Mouse (Mus musculus) layer of hippocampus, adult 11-12 months (tissue): ENCODE measurements at regions not wholly inside any gene's neighbourhood (a gene's known extent, or its start where the extent isn't known, plus 50 kb on each side); places are given as distances from the start of the nearest gene placed in this dataset.

Experiments used
- DNase-seq: peaks from one replicate; pipeline ENCODE4 v3.0.0; 2022; ENCODE audit warnings: low spot score

DNA sequence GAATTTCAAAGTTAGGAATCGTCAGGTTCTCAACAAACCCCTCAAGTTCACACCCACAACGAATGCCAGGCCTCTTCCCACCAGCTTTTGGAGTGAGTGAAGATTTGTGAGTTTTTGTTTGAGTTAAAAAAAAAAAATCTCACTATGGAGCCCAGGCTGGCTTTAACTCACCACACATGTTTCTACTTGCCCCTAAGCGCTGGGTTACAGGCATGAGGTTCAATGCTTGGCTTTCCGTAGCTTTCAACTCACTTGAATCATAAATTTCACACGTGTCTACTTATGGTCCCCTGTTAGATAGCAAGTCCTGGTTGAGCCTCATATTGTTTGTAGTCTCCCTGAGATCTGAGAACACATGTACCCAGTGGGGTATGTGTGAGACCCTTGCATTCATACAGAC, 122.8 kb upstream of the Efna5 start:
- DNase-seq = no peak

- no peak for DNase-seq
Observed at GRCm38 (mm10) chr17:63002729-63003128, 121.6 kb upstream of the Efna5 start.

DNA sequence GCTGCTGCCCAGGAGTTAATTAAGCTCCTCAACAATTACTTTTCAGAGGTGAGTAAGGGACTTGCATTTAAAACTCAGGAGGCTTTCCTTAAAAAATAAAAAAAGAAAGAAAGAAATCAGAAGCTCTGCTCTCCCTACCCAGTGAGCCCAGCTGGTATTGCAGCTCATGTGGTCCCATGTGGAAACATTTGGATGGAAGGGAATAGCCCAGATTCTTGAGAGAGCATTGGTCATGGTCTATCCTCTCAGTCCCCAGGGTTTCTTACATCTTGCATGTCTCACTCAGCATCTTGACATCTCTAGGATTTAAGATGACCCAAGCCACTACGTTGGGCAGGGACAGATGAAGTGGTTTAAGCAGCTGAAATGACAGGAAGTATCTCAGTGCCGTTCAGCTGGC, 120.8 kb upstream of the Efna5 start:
- no peak for DNase-seq

DNA sequence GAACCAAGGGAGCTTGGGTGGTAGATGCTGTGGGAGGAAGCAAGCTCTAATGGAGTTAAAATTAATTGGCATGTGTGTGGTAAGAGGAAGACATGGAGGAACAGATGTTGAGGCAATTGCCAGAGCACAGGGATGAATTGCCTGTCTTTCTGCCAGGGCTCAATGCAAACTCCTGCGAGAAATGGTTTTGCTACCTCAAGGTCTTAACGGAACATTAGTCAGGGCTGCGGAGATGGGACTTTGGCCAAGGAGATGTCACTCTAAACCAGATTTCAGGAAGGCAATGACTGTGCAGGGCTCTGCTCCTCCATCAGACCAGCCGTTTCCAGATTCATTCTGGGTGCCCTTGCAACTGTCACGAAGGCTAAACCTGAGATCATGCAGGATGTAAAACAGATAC, 116.6 kb upstream of the Efna5 start:
- DNase-seq = no peak

- DNase-seq = no peak
Observed at GRCm38 (mm10) chr17:62995316-62995715, 114.2 kb upstream of the Efna5 start.

DNA sequence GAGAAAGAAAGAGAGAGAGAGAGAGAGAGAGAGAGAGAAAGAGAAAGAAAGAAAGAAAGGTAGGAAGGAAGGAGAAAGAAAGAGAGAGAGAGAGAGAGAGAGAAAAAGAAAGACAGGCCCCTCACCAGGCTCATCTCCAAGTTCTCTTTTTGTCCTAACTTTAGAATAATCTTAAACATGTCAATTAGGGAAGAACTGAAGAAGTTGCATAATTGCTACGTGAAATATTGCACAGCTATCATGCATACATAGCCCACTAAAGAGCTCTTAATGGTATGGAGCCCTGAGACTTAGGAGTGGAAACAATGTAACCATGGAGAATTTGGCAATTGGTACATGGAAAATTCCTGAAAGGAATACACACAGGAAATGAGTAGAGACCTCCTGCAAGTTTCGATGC, 111.9 kb upstream of the Efna5 start:
- no peak for DNase-seq

GRCm38 (mm10) chr17:62986304-62986703, 105.2 kb upstream of the Efna5 start:
- DNase-seq = no peak

DNA sequence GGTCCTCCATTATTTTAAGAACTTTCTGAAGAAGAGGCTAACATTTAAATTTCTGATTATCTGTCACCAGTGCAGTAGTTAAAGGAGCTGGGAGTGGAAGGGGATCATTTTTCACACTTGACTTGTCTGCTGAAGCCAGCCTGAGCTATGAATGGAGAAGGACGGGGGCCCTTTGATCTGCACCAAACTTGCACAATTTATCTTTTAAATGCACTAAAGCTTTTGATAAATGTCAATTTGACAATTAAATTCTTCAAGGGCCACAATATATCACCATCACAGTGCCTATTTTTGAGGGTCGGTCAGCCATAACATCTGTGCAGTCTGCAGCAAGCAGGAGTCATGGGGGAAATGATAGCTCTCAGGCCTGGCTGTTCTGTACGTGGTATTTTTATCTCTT, 99.2 kb upstream of the Efna5 start:
- DNase-seq = no peak

- no peak for DNase-seq
Observed at GRCm38 (mm10) chr17:62977561-62977960, 96.4 kb upstream of the Efna5 start.

DNA sequence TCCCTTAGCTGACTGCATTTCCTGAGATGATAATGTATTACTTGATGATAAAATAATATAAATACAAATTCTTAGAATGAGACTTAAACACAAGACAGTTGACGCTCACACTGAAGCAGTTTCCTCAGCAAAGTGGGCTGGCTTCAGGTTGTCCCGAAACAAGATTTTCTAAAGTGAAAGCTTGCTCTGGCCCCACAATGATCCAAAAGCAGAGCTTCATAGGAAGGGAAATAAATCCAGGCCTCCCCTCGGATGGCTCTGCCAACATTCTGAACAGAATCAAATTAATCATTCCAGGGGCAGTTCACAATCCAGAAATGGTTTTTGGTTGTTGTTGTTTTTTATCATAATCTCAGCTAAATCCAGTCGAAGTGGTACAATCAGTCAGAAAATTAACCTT, 96.0 kb upstream of the Efna5 start:
- no peak for DNase-seq

- DNase-seq = no peak
Observed at GRCm38 (mm10) chr17:62974627-62975279, 93.6 kb upstream of the Efna5 start.

DNA sequence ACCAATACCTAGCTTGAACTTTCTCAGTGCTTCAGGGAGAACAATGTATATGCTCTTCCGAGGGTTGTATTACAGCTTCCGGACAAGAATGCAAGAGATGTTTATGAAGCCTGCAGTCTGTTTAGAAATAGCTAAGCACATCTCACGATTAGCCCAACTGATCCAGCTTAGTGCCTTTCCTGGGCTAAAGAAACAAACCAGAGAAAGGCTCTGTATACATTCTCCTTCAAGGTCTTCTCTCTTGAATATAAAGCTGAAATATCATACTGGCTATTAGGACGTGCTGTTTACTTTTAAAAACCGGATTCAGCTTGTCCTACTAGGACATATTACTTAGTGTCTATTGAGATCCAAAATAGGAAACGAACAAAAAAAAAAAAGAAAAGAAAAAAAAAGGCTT, 87.9 kb upstream of the Efna5 start:
- no peak for DNase-seq

- no peak for DNase-seq
Observed at GRCm38 (mm10) chr17:62963824-62964223, 82.7 kb upstream of the Efna5 start.

- DNase-seq = no peak
Observed at GRCm38 (mm10) chr17:62962292-62962618, 81.1 kb upstream of the Efna5 start.

- DNase-seq = no peak
Observed at GRCm38 (mm10) chr17:62961596-62962291, 80.6 kb upstream of the Efna5 start.

GRCm38 (mm10) chr17:62959146-62959545, 78.0 kb upstream of the Efna5 start:
- DNase-seq = no peak

DNA sequence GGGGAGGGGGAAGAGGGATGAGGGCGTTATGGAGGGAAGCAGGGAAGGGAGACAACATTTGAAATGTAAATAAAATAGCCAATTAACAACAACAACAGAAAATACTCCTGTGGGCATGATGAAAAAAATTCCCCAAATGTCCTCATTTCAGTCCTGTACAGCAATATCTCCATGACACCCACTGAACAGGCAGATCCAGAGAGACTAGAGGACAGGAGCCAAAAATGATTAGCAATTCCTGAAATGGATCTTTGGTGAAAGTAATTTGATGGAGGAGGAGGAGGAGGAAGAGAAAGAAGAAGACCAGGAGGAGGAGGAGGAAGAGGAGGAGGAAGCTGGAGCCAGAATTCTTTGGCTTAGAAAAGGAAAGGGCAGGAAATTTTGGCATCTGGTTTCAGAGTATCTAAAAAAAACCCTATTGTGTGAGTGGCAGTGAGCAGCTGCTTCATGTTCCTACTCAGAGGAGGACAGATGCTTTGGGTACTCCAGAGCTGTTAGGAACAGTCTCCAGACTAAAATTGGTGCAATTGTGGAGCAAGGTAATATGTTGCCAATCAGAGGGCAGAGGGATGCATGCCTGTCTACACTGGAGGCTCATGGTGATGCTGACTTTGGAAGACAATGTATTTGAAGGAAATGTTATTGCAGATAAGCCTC, 66.5 kb upstream of the Efna5 start:
- peak; percentile 43 for DNase-seq

DNA sequence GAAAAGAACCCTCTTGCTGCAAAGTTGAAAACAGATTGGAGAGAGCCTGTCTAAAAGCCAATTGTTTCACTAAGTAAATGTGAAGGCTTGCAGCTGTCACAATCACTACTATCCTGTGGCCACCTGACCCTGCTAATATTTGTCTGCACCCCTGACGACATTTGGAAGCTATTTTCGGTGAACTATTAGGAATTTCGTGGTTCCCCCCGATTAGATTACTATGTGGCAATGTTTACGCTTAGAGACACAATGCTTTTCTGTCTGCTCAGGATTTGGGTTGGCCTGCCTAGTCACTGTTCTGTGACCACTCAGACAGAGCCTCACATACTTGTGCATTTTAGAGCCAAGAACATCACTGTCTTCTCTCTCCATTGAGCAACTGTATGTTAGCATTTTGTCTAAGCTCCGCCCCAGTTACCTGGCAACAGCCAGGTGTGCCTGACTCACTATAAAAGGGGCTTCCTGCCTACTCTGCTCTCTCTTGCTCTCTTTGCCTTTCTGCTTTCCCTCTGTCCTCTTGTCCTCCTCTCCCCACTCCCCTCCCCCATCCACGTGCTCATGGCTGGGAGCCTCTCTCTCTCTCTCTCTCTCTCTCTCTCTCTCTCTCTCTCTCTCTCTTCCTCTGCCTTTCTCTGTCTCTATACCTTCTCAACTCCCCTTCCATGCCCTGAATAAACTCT, 59.6 kb upstream of the Efna5 start:
- no peak for DNase-seq

- DNase-seq = no peak
Observed at GRCm38 (mm10) chr17:62939930-62940572, 58.9 kb upstream of the Efna5 start.

DNA sequence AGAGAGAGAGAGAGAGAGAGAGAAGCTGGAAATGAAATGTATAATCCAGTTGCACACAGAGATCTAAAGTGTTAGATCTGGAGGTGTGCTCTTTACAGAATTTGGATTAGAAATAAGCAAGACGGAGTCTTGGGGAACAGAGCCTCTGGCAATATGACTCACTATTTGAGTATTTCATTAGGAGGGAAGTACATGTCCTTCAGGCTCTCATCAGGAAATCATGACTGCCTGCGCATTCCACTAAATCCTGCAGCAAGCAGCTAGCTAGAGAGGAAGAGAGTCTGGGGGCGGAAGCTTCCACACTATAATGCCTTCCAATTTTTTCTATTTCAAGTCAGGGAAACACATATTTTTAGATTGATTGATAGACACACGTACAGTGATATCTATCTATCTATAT, 58.1 kb upstream of the Efna5 start:
- DNase-seq = no peak
